Mouse (Mus musculus): ENCODE measurements around the gene Ptgs1. TPM values are rescaled to one million over a fixed set of nuclear protein-coding genes. Genes with fewer than 3 reads are reported as not detected.

Ptgs1 gene
- polyA plus RNA-seq, 2 experiments from 2014 or later = 1.2 to 2.9 TPM

DNA sequence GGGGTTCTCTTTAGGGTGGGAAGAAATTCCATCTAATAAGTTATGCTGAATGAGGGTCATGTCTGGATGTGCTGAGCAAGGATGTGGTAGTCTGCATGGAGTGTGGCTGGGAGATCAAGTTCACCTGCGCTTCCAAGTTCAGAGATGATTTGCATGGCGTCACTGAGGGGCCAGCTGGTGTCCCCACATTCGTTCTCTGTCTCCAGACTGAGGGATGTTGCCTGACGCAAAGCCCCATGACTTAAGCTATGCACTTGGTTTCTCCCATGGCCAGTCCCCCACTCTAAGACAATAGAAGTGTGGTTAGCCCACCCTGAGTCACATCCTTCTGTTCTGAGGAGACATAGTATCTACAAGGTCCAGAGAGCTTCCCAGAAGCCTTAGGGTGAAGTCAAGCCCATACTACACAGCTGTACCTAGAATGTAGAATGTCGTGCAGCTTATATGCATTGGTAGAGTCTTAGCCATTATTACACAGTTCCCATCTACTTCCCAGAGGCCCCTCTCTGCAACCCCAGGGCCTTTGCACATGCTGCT, 15.0 kb upstream of the Ptgs1 start:
- ATAC-seq = no peak

DNA sequence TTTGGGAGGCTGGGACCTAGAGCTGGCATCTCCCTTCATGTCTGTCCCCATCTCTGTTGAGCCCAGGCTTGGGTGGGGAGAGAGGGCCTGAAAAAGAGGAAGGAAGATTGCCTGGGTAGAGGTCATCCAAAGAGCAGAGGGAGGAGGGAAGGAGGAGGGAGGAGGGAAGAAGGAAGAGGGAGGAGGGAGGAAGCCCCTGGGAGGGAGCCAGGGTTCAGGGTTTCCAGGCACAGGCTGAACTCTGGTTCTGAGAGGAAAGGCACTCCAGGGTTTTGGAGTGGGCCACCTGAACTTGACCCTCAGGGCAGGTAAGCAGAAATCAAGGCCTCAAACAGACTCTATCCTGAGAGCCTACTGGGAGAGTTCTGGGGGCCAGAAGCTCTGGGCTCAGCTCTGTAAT, 13.7 kb upstream of the Ptgs1 start:
- no peak for ATAC-seq

DNA sequence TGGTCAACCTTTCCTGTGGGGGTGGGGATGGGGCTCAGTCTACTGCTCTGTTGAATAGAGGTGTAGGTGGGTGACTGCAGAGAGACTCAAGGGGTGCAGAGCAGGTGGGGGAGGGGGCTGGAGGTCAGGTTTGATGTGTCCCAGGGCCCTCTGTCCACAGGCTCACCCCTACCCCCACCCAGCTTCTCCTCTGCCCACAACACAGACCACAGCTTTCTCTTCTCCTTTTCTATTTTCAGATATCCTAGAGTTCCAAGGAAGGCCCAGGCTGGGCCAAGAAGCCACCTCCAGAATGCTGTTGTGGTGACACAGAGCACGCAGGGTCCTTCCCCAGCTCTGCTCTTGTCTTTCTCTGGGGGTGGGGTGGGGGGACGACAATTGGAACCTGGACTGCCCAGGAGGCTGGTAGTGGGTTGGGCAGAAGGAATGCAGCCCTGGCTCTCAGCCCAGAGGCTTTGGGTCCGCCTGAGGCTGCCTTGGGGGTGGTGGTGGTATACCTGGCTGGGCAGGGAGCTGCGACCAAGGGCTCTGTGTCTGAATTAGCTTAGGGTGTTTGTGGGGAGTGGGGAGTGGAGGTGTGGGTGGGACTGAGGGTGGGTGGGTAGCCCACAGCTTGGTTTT, 13.2 kb upstream of the Ptgs1 start:
- ATAC-seq = no peak

GRCm38 (mm10) chr2:36217692-36218233, 12.5 kb upstream of the Ptgs1 start:
- ATAC-seq = no peak

DNA sequence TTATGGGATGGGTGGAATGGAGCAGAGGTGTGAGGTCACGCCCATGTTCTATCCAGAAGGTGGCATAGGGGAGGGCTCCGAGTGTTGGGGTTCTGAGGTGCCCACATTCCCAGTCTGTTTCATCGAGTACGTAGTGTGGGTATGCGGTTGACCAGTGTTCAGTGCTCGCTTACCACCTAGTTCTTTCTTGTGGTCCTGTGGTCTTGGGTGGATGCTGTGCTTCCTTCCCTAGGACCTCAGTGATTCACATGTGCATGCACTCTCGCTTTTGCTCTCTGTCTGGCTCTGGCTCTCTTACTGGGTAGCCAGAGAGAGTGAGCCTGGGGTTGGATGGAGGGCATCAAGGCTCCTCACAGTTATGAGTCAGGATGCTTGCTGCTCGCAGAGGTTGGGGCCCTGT, 10.1 kb upstream of the Ptgs1 start:
- no peak for ATAC-seq

- ATAC-seq = no peak
These were observed 9.3 kb upstream of the Ptgs1 start for GRCm38 (mm10) chr2:36220891-36221290.

DNA sequence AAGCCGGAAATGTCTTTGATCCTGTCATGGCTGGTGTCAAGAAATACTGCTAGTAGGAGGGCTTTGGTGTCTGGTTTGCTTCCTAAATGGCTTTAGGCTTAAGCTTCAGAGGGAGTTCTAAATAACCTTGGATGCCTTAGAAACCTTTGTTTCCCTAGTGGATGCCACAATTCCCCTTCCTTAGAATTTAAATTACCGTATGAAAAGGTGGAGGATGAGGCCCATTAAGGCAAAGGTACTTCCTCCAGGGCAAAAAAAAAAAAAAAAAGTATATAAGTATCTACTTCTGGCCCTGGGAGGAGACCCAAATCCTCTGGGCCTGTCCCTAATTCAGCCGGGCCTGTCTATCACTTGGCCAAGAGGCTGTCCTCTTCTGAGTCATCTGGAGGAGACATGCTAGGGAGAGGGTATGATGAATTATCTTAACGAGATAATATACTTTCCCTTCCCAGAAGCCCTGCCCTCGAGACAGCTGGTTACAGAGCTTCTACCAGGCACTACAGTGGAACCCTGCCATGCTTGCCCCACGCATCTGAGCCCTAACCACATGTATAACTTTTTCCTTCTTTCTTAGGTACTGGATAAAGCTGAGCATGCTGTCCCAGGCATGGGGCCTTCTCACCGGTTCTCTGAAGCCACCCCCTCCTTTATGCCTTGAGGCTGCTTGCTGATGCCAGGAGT, 7.9 kb upstream of the Ptgs1 start:
- no peak for ATAC-seq

GRCm38 (mm10) chr2:36223436-36223835, 6.8 kb upstream of the Ptgs1 start:
- ATAC-seq = no peak

DNA sequence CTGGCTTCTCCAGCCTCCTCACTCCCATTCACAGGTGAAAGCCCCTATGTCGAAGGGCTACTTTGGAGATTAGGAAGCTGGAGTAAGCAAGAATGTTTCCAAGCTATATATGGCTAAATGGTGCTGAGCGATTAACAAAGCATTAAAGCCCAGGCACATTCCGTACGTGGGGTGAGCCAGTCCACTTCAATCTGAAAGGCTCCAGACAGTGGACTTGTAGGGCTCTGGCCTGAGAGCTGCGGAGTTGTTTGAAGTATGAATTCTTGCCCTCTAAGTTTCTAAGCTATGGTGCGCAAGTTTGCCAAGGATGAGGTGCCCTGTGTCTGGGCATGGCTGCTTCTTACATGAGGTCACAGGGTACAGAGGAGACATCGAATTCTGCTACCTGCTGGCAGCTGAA, 6.1 kb upstream of the Ptgs1 start:
- no peak for ATAC-seq

- ATAC-seq = no peak
These were observed 5.6 kb upstream of the Ptgs1 start for GRCm38 (mm10) chr2:36224599-36224998.

DNA sequence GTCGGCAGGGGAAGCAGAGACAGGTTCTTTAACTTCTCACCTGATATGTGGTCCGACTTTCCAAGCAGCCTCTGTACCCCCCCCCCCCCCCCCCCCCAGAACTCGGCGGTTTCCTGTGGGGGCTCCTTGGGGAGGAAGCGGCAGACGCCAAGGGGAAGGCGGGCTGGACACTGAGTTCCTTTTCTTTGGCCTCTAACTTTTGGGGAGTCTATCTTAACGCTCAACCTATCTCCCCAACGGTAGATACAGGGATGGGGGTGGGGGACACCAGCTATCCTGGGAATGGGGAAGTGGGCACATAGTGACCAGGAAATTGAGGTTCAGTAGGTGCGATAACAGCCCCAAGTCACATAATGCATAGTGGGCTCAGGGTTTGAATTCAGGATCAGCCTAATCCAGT, 741 bp downstream of the Ptgs1 start:
- no peak for ATAC-seq

DNA sequence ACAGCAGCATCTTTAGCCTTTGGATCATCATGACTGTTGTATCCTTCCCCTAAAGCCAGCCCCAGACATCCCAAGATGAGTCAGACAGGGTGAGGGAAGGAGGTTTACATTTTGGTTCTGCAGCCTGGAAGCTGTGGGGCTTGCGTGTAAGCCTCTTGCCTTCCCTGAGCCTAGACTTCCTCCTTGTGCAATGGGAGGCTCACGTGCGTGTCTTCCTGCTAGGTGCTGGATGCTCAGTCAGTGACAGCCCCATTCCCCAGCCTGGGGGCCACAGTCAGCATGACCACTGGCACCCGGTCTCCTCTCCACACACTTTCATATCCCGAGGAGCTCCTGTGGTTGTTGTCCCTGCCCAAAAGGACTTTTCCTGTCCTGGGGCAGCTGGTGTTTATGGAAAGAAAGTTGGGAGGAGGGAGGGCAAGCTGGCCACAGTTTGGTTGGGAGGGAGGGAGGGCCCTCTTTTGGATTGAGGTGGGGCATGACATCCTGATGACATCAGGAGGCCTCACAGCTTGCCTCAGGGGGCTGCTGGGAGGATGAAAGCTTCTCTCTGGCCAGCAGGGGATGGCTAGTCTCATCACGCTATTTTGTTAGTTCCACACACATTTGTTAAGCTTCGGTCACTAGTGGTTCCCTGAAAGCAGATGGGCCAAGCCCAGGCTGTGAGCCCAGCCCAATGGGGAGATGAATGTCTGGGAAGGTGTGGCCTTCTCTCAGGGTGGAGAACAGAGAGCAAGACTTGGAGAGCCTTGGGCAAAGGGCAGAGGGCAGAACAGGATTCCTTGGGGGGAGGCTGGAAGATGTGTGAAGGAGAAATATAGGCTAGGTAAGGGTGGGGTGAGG, 4.5 kb downstream of the Ptgs1 start:
- no peak for ATAC-seq

- no peak for ATAC-seq
These were observed 5.7 kb downstream of the Ptgs1 start for GRCm38 (mm10) chr2:36235917-36236316.

- no peak for ATAC-seq
These were observed 6.7 kb downstream of the Ptgs1 start for GRCm38 (mm10) chr2:36236889-36237288.

DNA sequence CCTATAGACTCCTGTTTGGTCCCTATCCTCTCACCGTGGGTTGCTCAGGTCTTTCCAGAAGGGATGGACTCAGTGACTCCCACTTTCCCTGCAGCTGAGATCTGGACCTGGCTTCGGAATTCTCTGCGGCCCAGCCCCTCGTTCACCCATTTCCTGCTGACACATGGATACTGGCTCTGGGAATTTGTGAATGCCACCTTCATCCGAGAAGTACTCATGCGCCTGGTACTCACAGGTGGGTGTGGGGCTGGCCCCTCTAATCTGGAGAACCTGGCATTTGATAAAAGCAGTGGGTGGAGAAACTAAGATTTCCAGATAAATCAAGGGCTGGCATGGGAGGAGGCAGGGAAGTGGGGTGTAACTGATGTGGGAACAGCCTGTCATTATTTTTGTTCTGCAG, 7.3 kb downstream of the Ptgs1 start:
- ATAC-seq = no peak

- ATAC-seq = no peak
These were observed 8.2 kb downstream of the Ptgs1 start for GRCm38 (mm10) chr2:36238467-36238866.

DNA sequence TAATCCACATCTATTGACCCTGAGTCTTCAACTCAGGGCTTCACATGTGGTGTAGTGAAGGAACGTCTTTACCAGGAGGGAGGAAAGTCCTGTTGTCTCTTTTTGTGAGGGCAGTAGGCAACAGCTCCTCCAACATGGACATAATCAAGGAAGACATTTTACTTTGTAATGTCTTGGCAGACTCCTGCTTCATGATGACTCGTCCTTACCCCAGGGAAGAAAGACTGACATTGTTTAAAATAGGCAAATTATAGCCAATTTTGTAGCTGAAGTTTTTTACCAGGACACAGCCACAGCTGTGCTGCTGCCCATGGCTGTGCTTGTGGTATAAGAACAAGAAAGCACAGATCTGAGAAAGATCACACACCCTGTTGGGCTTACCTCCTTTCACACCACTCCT, 8.7 kb downstream of the Ptgs1 start:
- ATAC-seq = no peak

DNA sequence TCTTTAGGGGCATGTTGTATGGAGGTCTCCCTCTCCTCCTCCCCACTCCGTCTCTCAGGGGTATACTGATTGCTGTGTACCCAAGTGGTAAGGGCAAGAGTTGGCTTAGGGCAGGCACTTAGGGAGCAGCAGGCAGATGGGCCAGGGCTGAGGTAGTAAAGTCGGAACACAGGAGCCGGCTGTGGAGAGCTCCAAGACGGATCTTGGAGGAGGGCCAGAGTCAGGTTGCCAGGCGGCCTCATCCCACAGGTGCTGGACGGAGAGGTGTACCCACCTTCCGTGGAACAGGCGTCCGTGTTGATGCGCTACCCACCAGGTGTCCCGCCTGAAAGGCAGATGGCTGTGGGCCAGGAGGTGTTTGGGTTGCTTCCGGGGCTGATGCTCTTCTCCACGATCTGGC, 12.3 kb downstream of the Ptgs1 start:
- no peak for ATAC-seq

- ATAC-seq = no peak
These were observed 13.2 kb downstream of the Ptgs1 start for GRCm38 (mm10) chr2:36243296-36243891.

DNA sequence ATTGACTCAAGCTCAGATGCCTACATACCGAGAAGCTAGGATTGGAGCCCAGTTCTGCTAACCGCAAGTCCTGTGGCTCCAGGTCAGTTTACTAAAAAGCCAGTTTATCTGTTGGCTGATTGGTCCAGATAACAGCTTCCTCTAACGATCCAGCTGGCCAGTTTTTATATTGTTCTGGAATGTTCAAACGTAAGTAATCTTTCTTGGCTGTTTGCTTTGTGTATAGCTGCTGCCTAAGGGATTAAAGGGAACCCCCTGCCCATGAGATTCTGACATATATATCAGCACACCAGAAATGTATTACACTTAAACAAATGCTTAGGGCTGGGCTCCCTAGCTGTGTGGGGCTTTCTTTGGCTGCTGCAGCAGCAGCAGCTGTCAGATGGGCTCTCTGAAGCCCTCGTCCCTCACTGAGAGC, 13.7 kb downstream of the Ptgs1 start:
- no peak for ATAC-seq

DNA sequence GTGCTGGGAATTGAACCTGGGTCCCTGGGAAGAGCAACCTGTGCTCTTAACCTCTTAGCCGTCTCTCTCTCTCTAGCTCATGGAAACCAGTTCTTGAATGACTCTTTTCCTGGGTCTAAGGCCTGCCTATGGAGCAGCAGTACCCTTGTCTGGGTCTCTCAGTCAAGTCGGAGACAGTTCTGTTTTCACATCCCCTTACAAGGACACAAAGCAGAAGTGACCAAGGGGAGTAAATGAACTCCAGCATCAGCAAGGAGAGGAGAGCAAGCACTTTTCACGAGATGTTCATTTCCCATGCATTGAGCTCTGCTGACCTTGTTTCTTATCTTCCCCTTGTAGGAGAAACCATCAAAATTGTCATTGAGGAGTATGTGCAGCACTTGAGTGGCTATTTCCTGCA, 14.5 kb downstream of the Ptgs1 start:
- no peak for ATAC-seq

DNA sequence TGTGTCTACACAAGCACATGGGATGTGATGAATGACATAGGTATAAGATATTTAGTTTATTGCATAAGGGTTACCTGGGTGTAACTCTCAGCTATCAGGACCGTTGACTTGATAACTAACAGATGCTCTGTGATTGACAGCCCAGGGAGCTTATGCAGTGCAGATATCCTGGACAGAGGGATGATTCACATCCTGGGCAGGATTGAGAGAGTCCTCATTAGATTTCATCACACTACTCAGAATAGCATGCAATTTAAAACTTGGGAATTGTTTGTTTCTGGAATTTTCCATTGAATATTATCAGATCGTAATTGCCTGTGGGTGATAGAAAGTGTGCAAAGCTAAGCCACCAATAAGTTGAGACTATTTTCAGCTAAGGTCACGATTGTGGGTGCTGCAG, 17.7 kb downstream of the Ptgs1 start:
- no peak for ATAC-seq

GRCm38 (mm10) chr2:36251156-36251555, 20.9 kb downstream of the Ptgs1 start:
- ATAC-seq = no peak

Measured in CD4-positive, CD25-positive, alpha-beta regulatory T cell, adult 4 months (primary cell).